ENCODE assay signal across 29 mouse cellular contexts in the genomic region with DNA sequence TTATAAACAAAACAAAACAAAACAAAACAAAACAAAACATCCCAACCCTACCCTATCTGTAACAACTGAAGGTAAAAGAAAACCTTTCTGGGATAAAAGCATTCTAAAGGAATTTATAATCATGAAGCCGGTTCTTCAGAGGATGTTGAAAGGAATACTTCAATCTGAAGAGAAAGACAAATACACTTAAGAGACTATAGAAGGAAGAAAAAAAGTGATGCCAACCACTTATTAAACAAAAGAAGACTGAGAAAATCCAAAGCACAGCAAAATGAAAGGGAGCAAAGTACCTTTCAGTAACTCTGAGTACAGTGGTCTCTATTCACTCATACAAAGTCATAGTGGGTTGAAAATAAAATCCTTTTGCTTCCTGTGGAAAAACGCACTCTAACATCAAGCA.
"Had no signal": no experiment of that assay in that cellular context is flagged by ENCODE, and none has a peak within 500 bp of the region (broad histone marks: within the 10 kb centered on the region; RNA-seq: fewer than 3 reads in every experiment).

No protein-coding gene starts in this region.

- H3K4me1 ChIP-seq: limb, embryonic 10.5 days; limb, embryonic 12.5 days; limb, embryonic 13.5 days; limb, embryonic 15.5 days; megakaryocyte, embryonic 14.5 days; midbrain, embryonic 10.5 days; midbrain, embryonic 12.5 days; midbrain, embryonic 13.5 days; midbrain, embryonic 15.5 days; neural tube, embryonic 12.5 days; neural tube, embryonic 13.5 days had no signal

- H3K36me3 ChIP-seq: limb, embryonic 10.5 days; limb, embryonic 12.5 days; limb, embryonic 13.5 days; limb, embryonic 15.5 days; liver, embryonic 12.5 days; liver, embryonic 13.5 days; liver, embryonic 15.5 days; midbrain, embryonic 10.5 days; midbrain, embryonic 12.5 days; midbrain, embryonic 13.5 days; midbrain, embryonic 15.5 days; neural tube, embryonic 12.5 days; neural tube, embryonic 13.5 days had no signal

- H3K27me3 ChIP-seq: limb, embryonic 12.5 days; limb, embryonic 13.5 days; limb, embryonic 15.5 days; liver, embryonic 12.5 days; liver, embryonic 13.5 days; liver, embryonic 15.5 days; megakaryocyte, embryonic 14.5 days; midbrain, embryonic 12.5 days; midbrain, embryonic 13.5 days; midbrain, embryonic 15.5 days; neural tube, embryonic 12.5 days; neural tube, embryonic 13.5 days had no signal

- DNase-seq: layer of hippocampus, postnatal 36 days; left cerebral cortex, postnatal 4 days; liver; liver, embryonic 13.5 days; liver, postnatal 0 days; lung, postnatal 10 days; lung, postnatal 36 days; lung, postnatal 4 days; midbrain, embryonic 14.5 days had no signal

- H3K9me3 ChIP-seq: limb, embryonic 10.5 days; limb, embryonic 12.5 days; limb, embryonic 13.5 days; limb, embryonic 15.5 days; liver, embryonic 12.5 days; liver, embryonic 13.5 days; liver, embryonic 15.5 days; megakaryocyte, embryonic 14.5 days; midbrain, embryonic 10.5 days; midbrain, embryonic 12.5 days; midbrain, embryonic 13.5 days; midbrain, embryonic 15.5 days; neural tube, embryonic 12.5 days; neural tube, embryonic 13.5 days had no signal

- ATAC-seq: liver, embryonic 12.5 days; liver, postnatal 0 days; midbrain, embryonic 13.5 days; midbrain, embryonic 15.5 days; midbrain, embryonic 16.5 days had no signal

- H3K4me2 ChIP-seq: limb, embryonic 12.5 days; limb, embryonic 13.5 days; limb, embryonic 15.5 days; liver, embryonic 11.5 days; liver, embryonic 12.5 days; liver, embryonic 13.5 days; liver, embryonic 15.5 days; midbrain, embryonic 11.5 days; midbrain, embryonic 12.5 days; midbrain, embryonic 13.5 days; midbrain, embryonic 15.5 days; neural tube, embryonic 12.5 days; neural tube, embryonic 13.5 days had no signal

- H3K9ac ChIP-seq: limb, embryonic 12.5 days; limb, embryonic 13.5 days; limb, embryonic 15.5 days; liver, embryonic 12.5 days; liver, embryonic 13.5 days; liver, embryonic 14.5 days; liver, embryonic 15.5 days; liver, postnatal 0 days; midbrain, embryonic 12.5 days; midbrain, embryonic 13.5 days; midbrain, embryonic 15.5 days; neural tube, embryonic 12.5 days; neural tube, embryonic 13.5 days had no signal

- H3K27ac ChIP-seq: left cerebral cortex, adult 2 months; limb, embryonic 10.5 days; limb, embryonic 12.5 days; limb, embryonic 13.5 days; limb, embryonic 15.5 days; liver, embryonic 12.5 days; liver, embryonic 13.5 days; liver, embryonic 14.5 days; liver, embryonic 15.5 days; macrophage; midbrain, embryonic 10.5 days; midbrain, embryonic 12.5 days; midbrain, embryonic 13.5 days; midbrain, embryonic 15.5 days; neural tube, embryonic 12.5 days; neural tube, embryonic 13.5 days had no signal

- H3K4me3 ChIP-seq: left cerebral cortex, adult 2 months; limb, embryonic 10.5 days; limb, embryonic 12.5 days; limb, embryonic 13.5 days; limb, embryonic 15.5 days; liver, embryonic 12.5 days; liver, embryonic 13.5 days; liver, embryonic 15.5 days; megakaryocyte, embryonic 14.5 days; midbrain, embryonic 10.5 days; midbrain, embryonic 12.5 days; midbrain, embryonic 13.5 days; midbrain, embryonic 15.5 days; myocyte; neural tube, embryonic 12.5 days; neural tube, embryonic 13.5 days had no signal
